Comparison of ENCODE assay signal across 8 mouse cellular contexts in genomic region chr4:56865971-56866370, GRCm38 (mm10). TPM values are rescaled to one million over a fixed set of nuclear protein-coding genes. Genes with fewer than 3 reads are reported as not detected.
DNase-seq lines count a peak whose midpoint lies in the region; ATAC-seq and TF ChIP-seq lines count a peak whose summit lies in the region.

No protein-coding gene starts in this region.

- no peaks in the 10 kb centered on the region for H3K9me3 ChIP-seq in forebrain, embryonic 14.5 days (replicated peaks; ENCODE audit: control insufficient read depth, low read length)
- no peaks in the 10 kb centered on the region for H3K9me3 ChIP-seq in forebrain, embryonic 15.5 days
- H3K9me3 ChIP-seq in lung, embryonic 14.5 days (ENCODE audit: low read depth, low read length): no peaks in the 10 kb centered on the region

- H3K4me1 ChIP-seq in forebrain, embryonic 14.5 days (ENCODE audit: control insufficient read depth, insufficient read depth, low read length): peaks cover 15% of the 10 kb centered on the region
- H3K4me1 ChIP-seq in forebrain, embryonic 15.5 days: peaks cover 20% of the 10 kb centered on the region
- no peaks in the 10 kb centered on the region for H3K4me1 ChIP-seq in lung, embryonic 14.5 days (ENCODE audit: insufficient read depth)
- H3K4me1 ChIP-seq in lung, adult 2 months (ENCODE audit: control insufficient read depth, insufficient read depth, low read length): peaks cover 5% of the 10 kb centered on the region

- no peak for TF ChIP-seq CTCF in lung, embryonic 14.5 days (IDR thresholded peaks at IDR 0.05; ENCODE audit: low read depth)
- TF ChIP-seq CTCF in lung, adult 2 months (IDR thresholded peaks at IDR 0.05; ENCODE audit: insufficient read depth, low read length): no peak

- no peak overlapping the region for H3K4me3 ChIP-seq in forebrain, embryonic 14.5 days (ENCODE audit: low read depth, low read length)
- H3K4me3 ChIP-seq in forebrain, embryonic 15.5 days: no peak overlapping the region
- no peak overlapping the region for H3K4me3 ChIP-seq in lung, embryonic 14.5 days (ENCODE audit: low read depth, low read length)
- no peak overlapping the region for H3K4me3 ChIP-seq in lung, adult 2 months (replicated peaks; ENCODE audit: extremely low read depth, low read depth, low read length)

- H3K36me3 ChIP-seq in forebrain, embryonic 14.5 days (ENCODE audit: control insufficient read depth, insufficient read depth, low read length): no peaks in the 10 kb centered on the region
- H3K36me3 ChIP-seq in forebrain, embryonic 15.5 days: no peaks in the 10 kb centered on the region
- H3K36me3 ChIP-seq in lung, embryonic 14.5 days (ENCODE audit: insufficient read depth): 0 out of 2 replicates have a peak, but pooled peaks cover 3% of the 10 kb centered on the region

- DNase-seq in forebrain, embryonic 14.5 days (ENCODE audit: low spot score): peak; percentile 40
- peak; percentile 55 for DNase-seq in lung, embryonic 14.5 days
- no peak for DNase-seq in lung, adult 2 months
- peak; percentile 49 to 53 for DNase-seq in heart, adult 18-20 months
- peak; percentile 53 for DNase-seq in lung, postnatal 36 days
- no peak for DNase-seq in layer of hippocampus, adult 8-10 months (ENCODE audit: low spot score in 2 of 2)
- DNase-seq in urinary bladder, postnatal 10 days (ENCODE audit: low spot score): no peak

- no peak for ATAC-seq in forebrain, embryonic 14.5 days
- ATAC-seq in forebrain, embryonic 15.5 days (replicated peaks): no peak
- no peak for ATAC-seq in lung, embryonic 14.5 days (ENCODE audit: insufficient read depth)

- no peak overlapping the region for H3K27ac ChIP-seq in forebrain, embryonic 14.5 days (ENCODE audit: low read depth, low read length)
- no peak overlapping the region for H3K27ac ChIP-seq in forebrain, embryonic 15.5 days (replicated peaks)
- peak overlapping the region; percentile 19; the same call in 1 of the 2 replicates for H3K27ac ChIP-seq in lung, embryonic 14.5 days (ENCODE audit: low read depth)

- no peaks in the 10 kb centered on the region for H3K27me3 ChIP-seq in forebrain, embryonic 14.5 days (replicated peaks; ENCODE audit: control insufficient read depth, insufficient read depth, low read length)
- H3K27me3 ChIP-seq in forebrain, embryonic 15.5 days: no peaks in the 10 kb centered on the region
- no peaks in the 10 kb centered on the region for H3K27me3 ChIP-seq in lung, embryonic 14.5 days (ENCODE audit: insufficient read depth, low read length)

- TF ChIP-seq POLR2A in lung, adult 2 months (IDR thresholded peaks at IDR 0.05; ENCODE audit: borderline replicate concordance, extremely low read depth, low read depth, low read length): no peak

- 24% methylated on average over 4 of the region's 4 CpGs for WGBS in forebrain, embryonic 14.5 days
- WGBS in forebrain, embryonic 15.5 days: 18% methylated on average over 4 of the region's 4 CpGs
- 47% methylated on average over 4 of the region's 4 CpGs for WGBS in lung, embryonic 14.5 days
- WGBS in lung, adult 2 months: 34% methylated on average over 4 of the region's 4 CpGs

- H3K4me2 ChIP-seq in forebrain, embryonic 14.5 days (ENCODE audit: low read length): no peak overlapping the region
- no peak overlapping the region for H3K4me2 ChIP-seq in forebrain, embryonic 15.5 days (replicated peaks)
- H3K4me2 ChIP-seq in lung, embryonic 14.5 days: no peak overlapping the region

- H3K9ac ChIP-seq in forebrain, embryonic 14.5 days (ENCODE audit: low read length): no peak overlapping the region
- no peak overlapping the region for H3K9ac ChIP-seq in forebrain, embryonic 15.5 days (replicated peaks)
- no peak overlapping the region for H3K9ac ChIP-seq in lung, embryonic 14.5 days

RNA-seq across cellular contexts. Expression of gene Ctnnal1, which starts 1.0 kb away (rescaled TPM):
- polyA plus RNA-seq in forebrain, embryonic 14.5 days (2014; fragmentation: Nextera tagmentation; extraction: Ambion mirVana): 9.4 and 11.1 TPM in 2 replicates
- polyA plus RNA-seq in forebrain, embryonic 15.5 days (2015; fragmentation: Nextera tagmentation; extraction: Ambion mirVana): 10.8 and 11.0 TPM in 2 replicates
- polyA plus RNA-seq in lung, embryonic 14.5 days (2014; fragmentation: Nextera tagmentation; extraction: Ambion mirVana): 20.2 and 22.1 TPM in 2 replicates
- polyA plus RNA-seq in lung, adult 2 months (2012; rRNA removed): 4.4 and 8.8 TPM in 2 replicates
- total RNA-seq in heart, adult 18-20 months (2021): 10 to 100 TPM; 24.8 to 37.8 TPM
- total RNA-seq in layer of hippocampus, adult 8-10 months (2022): 10 to 100 TPM; 13.8 to 20.9 (median 16.8) TPM

Comparison
In these comparisons a context has a peak if more than half of its experiments do, and no peak if none do; other contexts are left out.
1. DNase-seq: peak in forebrain, embryonic 14.5 days (single experiment), lung, embryonic 14.5 days (single experiment), heart, adult 18-20 months (2 of 2) and lung, postnatal 36 days (single experiment); none in lung, adult 2 months (single experiment), layer of hippocampus, adult 8-10 months (0 of 2) and urinary bladder, postnatal 10 days (single experiment).